Mouse (Mus musculus) erythroblast, adult 5-6 weeks (primary cell): Measurements from ENCODE around the gene Dnajb13. TPM values are rescaled to one million over a fixed set of nuclear protein-coding genes. Genes with fewer than 3 reads are reported as not detected.
"Not testable (repeated sequence)": the region's sequence is repeated elsewhere in the genome, so short reads cannot be mapped to it uniquely, and the experiment has no call there.

Experiments
- ATAC-seq: replicated peaks from 2 replicates; pipeline ENCODE4 v1.8.0; 2016; ENCODE audit warnings: moderate number of reproducible peaks, mild to moderate bottlenecking, moderate TSS enrichment, inconsistent platforms; ENCODE audit not compliant: poor library complexity, low FRiP score, severe bottlenecking
- total RNA-seq, 2 experiments: library from RNA; stranded (forward) in 1 of 2; stranded (reverse) in 1 of 2; fragments of 150-400 nt in 1 of 2; fragments of 200-764, 138-1000 nt in 1 of 2; gene quantifications; 2 replicates each; pipeline versions ENCODE4 v1.2.3 to v1.2.4; 2015 to 2017; ENCODE audit warnings: low replicate concordance in 2 of 2

Gene Dnajb13
- total RNA-seq, 2 experiments from 2014 or later: 2.6 TPM; not detected in 1

DNA sequence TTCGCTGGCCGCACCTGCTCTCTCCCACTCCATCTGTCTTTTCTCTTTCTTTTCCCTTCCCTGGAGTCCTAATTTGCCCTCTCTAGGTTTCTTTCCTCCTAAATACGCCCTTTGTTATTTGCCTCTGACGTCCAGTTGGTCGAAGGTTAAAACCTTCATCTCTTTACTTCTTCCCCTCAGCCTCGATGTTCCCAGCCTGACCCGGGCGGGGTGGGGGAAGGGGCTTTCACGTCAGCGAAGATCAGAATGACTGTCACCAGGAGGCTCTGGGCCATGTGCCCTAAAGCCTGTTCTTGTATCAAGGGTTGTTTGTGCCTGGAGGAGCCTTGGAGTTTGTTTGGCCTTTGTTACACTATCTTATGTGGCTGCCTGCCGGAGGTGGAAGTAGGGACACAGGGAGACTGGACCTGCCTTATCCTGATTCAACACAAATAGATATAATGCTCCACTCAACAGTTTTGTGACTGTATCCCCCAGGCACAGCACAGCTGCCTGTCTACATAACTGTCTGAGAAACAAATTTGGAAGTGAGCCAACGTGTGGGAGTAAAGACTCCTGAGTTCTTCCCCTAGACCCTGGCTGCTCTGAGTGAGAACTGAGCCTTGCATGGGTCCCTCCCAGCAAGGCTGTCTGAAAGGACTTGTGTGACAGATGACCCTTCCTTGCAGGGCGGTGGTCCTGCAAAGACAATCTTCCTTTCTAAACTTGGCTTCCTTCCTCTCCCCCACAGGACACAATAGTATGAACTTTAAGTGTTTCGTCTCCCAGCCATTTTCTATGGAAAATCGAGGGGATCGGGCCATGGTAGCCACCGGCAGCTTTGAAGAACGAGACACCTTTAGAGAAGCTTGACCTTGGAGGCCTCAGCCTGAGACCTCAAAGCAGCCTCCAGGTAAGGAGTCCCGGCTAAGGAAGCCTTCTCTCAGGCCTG, 21.0 kb downstream of the Dnajb13 start:
- peak; percentile 7; the same call in 1 of the 2 replicates for ATAC-seq

DNA sequence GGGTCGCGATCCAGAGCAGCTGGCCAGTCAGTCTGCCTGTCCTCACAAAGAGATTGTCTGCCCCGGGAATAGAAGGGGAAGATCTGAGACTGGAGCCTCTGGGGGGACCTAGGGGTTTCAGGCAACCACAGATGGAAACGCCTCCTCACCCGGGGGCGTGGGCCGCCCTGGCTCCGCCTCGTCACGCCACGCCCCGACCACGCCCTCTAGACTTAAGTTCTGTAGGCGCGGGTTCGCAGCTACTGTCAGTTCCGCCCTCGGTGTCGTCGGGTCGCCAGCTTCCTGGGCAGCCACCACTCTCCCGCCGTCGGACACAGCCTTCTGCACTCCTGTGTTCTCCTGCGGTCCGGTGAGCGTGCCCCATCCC, 21.7 kb downstream of the Dnajb13 start, which contains the start of gene Ucp2:
Gene Ucp2 (plus strand): TSS at position 221 of the 367 bp plus-strand sequence.
- ATAC-seq: peak; percentile 70

DNA sequence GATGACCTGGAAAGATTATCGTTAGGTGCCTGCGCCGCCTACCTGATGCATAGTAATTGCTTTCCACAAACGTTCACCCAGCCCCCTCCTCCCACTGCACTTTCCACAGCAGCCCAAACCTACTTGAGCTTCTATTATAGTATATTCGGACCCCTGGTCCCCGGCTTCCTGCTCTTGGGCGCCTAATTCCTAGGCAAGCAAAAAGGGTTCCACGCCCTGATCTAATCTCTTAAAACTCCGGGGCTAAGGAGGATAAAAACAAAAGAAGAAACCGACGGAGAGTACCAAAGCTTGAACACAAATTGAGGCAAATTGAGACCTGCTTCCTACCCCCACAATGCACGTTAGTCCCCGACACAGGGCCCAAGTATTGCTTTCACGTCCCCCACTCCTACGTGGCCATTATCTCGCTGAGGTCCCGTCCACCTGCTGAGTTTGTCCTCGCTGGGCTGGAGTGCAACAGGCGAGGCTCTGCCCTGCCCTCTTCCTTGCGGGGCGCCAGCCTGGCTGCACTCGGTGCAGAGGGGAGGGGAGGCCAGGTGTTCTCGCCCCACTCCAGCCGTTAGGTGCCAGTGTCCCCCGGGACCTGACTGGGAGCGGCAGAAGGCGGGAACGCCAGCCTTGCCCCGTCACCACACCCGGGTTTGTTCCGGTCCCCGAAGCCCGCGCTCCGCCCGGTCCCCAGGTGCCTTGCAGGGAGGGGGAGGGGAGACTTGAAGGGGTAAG, 22.2 kb downstream of the Dnajb13 start:
- ATAC-seq: peak; percentile 52

DNA sequence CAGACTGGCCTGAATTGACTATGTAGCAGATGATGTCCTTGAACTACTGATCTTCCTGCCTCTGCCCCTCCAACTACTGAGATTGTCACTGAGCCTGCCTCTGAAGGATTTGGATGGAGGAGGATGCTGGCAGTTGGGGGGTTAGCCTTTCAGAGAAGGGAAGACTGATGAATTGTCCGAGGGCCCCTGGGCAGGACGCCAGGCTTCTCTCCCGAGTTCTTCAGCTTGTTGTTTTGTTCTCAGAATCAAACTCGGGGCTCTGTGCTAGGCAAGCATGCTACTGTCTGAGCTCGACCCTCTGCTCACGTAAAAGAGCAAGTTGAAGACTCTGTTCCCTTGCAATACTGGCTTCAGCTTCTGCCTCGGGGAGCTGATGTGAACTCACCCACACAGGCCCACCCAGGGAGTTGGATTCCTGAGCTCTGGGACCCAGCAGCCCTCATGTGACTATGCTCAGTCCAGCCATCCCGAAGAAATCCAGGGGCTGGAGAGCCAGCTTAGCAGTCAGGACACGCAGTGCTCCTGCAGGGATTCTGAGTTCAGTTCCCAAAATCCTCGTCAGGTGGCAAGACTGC, 26.2 kb downstream of the Dnajb13 start:
- ATAC-seq: no peak

DNA sequence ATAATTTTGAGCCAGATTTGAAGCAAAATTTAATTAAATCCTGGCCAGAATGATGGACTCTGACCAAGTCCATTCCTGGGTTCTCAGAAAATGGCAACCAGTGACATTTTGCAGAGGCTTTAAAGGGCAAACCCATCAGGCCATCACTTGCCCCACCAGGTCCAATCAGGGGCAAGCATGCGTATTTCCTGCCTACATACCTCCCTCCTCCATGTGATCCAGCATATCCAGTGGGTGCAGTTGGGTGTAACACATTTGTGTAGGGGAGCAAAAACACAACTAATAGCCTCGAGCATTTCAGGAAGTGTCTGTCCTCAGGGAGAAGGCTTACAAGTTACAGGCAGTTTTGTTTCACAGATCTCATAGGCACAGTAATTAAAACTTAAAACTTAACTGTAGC, 27.5 kb downstream of the Dnajb13 start:
- no peak for ATAC-seq

DNA sequence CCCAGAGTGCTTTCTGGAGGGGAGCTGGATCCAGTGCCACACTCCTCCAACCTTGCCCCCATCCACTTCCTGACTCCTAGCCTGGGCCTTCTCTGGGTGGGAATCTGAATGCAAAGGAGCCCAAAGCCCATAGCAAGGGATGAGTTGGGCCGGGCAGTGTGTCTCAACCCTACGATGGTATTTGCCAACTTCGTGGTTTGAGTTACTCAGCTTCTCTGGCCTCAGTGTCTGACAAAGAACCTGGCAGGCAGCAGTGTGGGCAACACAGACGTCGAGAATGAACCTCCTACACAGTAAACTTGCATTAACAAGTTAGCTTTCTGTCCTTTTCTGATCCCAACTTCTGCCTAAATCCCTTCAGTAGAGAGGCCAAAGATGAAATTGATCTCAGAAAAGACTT, 30.3 kb downstream of the Dnajb13 start:
- ATAC-seq: no peak; the same call in 1 of the 2 replicates

DNA sequence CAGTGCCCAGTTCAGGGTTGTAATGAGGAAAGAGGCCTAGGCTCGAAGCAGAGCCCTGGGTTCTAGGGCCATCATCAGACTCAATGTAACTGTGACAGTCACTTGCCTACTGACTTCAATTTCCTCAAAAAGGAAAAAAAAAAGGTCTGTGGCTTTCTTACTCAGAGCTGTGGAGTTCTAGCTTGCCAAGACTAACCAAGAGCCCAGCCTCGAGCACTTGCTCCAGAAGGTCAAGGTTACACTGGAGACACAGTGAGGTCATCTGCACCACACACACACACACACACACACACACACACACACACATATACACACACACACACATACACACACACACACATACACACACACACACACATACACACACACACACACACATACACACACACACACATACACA, 32.7 kb downstream of the Dnajb13 start:
- not testable (repeated sequence) for ATAC-seq

DNA sequence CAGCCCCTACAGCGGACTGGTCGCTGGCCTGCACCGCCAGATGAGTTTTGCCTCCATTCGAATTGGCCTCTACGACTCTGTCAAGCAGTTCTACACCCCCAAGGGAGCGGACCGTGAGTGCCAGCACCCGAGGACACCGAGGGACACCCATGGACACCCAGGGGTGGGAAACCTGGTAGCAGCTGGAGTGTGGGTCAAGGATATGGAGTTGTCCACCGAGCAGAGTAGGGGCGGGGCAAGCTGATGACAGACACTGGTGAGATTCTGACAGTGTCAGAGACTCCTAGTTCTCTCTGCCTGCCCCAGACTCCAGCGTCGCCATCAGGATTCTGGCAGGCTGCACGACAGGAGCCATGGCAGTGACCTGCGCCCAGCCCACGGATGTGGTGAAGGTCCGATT, 34.6 kb downstream of the Dnajb13 start:
- no peak for ATAC-seq

DNA sequence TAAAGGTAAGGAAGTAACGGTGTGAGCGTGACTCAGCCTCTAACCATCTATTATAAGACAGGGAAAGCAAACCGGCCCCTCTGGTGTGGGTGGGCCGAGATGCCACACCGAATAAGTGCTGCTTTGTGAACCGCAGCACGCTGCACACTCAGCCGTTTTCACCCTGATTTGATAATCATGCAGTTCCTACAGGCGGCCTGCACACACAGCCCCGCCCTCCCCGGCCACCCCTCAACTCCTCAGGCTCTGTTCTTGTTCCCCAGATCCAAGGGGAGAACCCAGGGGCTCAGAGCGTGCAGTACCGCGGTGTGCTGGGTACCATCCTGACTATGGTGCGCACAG, 35.0 kb downstream of the Dnajb13 start:
- ATAC-seq: no peak

DNA sequence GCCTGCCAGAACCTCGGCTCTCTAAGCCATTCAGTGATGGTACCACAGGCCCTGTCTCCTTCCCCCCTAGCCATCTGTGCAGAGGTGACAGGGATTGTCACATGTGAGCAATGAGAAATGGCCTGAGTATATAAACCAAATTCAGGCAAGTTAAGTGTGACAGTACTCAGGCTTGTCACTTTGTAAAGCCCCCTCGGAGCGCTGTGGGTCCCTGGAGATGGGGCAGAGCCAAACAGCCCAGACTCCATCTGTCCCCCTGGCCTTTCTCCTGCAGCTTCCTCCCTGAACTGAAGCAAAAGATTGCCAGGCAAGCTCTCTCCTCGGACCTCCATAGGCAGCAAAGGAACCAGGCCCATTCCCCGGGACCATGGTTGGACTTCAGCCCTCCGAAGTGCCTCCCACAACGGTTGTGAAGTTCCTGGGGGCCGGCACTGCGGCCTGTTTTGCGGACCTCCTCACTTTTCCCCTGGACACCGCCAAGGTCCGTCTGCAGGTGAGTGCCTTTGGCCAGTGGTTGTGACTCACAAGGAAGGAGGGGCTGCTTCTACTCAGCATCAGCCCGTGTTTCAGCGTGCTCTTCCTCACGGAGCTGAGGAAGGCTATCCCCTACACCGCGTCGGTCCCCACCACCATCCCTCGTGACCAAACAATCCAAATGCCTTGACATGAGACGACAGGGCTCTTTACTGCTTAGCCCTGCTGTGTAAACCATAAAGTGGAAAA, 35.5 kb downstream of the Dnajb13 start:
- ATAC-seq: no peak

DNA sequence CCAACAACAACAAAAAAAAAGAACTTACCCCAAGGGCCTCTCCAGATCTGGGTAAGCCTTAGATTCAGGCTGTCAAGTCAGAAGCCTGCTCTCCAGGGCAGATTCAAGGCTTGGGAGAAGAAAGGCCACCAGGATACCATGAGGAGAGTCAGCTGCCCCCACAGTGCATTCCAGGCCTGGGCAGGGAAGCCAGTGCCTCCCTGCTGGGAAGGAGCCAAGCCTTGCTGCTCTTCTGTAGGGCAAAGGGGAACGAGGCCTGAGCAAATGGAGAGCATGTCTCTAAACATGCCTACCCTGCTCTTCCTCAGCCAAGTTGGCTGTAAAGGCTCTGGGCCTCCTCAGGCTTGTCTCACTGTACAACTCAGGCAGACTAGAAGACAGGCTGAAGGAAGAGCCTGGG, 40.1 kb downstream of the Dnajb13 start:
- no peak for ATAC-seq

DNA sequence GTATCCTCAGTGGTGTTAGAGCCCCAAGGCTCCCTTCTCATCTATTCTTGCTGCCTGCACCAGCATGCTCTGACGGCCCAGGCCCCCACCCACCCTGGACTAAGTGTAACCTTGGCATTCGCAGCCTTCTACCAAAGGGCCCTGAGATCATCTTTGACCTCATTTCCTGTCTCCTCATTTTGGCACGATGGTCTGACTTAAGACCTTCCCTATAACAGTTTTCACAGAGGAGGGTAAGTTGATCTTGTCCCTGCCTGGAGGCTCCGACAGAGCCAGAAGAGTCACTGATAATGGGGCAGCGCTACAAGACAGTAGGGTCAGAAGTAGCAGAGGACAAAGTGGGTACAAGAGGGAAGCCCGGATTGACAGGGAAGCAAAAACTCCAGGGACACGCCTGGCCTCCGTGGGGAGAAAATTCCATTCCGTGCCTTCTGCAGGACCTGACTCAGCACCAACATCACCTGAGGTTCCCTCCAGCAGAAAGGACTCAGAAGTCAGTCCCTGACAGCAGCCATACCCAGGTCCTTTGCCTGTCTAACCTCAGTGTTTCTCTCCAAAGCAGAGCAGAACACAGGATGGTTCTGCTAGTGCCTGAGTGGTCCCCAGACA, 40.8 kb downstream of the Dnajb13 start:
- ATAC-seq: no peak

DNA sequence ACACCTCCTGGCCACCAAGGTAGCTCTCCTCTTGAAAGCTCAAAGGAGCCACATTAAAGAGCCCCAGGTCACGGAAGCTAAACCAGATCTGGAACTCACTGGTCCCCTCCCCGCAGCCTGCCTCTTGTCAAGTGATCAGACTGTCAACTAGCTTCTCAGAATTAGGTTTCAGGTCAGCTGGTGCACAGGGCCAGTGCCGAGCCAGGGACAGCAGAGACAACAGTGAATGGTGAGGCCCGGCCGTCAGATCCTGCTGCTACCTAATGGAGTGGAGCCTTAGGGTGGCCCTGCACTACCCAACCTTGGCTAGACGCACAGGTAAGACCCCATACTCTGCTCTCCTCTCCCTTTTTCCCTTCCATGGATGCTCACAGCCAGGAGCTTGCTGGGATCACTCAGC, 42.0 kb downstream of the Dnajb13 start, which contains the start of gene Ucp3:
Gene Ucp3 (plus strand): TSS at position 214 of the 400 bp plus-strand sequence.
- ATAC-seq: no peak

DNA sequence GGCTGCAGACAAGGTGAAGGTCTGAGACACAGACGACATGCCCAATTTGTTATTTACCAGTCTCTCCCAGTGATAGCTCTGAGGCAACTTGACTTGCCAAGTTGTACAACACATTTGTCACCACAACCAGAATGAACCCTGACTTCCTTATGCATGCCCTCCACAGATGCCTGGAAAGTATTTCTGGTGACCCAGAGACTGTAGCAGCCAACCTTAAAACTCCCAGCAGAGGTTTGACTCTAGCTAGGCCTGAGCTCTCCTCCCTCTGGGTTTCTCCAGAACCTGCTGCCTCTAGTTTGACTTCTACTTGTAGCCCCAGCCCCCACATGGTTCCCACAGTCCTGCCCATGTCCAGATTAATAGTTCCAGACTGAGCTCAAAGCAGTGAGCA, 43.4 kb downstream of the Dnajb13 start:
- no peak for ATAC-seq

DNA sequence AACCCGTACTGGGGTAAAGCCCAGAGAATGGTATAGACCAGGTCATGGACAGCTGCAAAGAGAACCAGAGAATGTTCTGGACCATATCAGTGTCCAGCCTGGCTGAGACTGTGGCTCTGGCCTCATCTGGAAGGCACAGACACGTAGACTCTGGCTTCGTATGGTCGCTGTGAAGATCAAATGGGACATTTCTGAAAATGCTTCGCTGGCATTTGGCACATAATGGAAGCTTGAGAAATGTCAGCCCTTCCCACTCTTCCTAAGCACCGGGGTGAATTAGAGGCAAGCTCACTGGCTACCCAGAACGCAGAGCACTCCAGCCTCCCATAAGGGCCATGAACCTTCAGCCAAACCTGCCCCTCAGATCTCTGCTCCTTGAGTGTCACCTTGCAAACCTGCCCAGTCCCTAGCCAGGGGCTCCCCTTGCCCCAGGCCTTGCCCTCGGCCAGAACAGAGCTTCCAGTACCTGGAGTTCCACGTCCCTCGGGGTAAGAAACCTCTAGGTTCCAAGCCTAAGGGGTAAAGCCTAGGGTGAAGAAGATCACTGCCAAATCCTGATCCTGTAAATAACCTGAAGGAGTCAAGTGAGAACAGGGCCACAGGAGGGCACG, 43.9 kb downstream of the Dnajb13 start:
- ATAC-seq: no peak

DNA sequence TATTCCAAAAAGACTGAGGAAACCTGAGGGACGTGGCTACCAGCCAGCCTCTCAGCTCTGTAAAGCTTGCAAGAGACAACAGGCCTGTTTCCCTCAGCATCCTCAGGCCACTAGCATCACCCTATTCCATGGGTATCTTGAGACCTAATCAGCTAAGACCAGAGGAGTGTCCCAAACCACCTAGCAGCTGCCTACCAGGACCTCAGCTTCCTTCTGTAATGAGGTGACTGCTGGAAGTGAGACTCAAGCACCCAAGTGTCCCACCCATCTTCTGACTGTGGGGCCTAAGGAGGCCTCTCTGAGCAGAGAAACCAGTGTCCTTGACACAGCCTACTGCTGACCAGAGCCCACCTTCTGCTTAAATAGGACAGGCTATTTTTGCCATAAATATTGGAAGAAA, 45.3 kb downstream of the Dnajb13 start:
- no peak for ATAC-seq

DNA sequence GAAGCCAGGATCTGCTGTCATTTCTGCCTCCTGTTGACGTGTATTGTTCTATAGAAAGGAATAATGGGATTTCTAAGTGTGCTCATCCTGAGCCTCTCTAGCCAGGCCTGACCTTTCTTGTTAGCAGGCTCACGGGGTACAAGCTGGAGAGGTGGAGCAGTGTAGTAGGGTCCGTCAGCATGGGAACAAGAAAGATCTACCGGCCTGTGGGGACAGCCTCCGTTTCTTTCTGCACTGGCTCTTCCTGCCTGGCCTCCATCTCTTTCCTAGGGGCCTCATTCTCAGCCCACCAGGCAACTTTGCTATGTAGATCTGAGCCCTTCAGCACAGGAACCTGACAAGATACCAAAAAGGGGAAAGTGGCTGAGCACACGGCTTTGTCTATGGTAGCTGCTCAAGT, 46.0 kb downstream of the Dnajb13 start:
- no peak for ATAC-seq

DNA sequence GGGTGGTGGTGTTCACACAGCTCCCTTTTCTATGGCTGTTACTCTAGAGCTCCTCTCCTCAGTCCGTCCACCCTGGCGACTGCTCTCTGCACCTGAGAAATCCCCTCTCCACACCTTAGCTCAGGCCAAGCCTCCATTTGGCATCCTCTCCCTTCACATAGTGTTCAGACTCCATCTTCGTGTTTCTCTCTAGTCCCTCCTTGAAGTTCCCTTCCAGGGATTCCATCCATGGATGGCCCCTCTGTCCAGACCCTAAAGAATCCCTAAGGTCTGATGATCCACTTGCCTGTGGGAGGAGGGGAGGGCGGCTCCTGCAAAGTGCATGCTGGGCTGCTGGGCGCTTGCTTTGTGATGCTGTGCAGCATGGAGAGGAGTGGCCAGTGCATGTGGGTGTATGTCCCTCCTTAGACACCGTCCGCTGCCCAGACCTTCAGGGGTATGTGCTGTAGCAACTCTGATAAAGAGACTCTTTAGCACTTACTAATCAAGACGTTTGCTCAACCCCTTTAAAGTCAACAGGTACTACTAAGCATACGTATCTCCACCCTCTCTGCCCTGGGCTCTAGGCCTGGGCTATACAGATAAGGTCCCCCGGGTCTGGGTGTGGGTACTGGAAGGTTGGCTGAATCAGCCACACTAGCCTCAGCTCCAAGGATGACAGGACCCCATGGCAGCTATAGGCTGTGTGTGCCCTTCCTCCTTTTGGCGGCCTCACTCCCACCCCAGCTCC, 47.8 kb downstream of the Dnajb13 start:
- ATAC-seq: peak; percentile 67
